Mouse (Mus musculus) midbrain, postnatal 0 days (tissue): ENCODE measurements around the gene Syne2. TPM values are rescaled to one million over a fixed set of nuclear protein-coding genes. Genes with fewer than 3 reads are reported as not detected.

Experiments
- ATAC-seq: fragments of 200-750 bp; cut with Nextera tagmentation; 2 replicates; pipeline ENCODE4 v1.8.0; 2017; ENCODE audit warnings: moderate number of reproducible peaks, mild to moderate bottlenecking, moderate TSS enrichment, moderate library complexity; ENCODE audit not compliant: low FRiP score
- DNase-seq: peaks from one replicate; pipeline ENCODE4 v3.0.0-alpha.2; 2015; ENCODE audit warnings: low spot score
- H3K27ac ChIP-seq: fragments of 300-500 bp; sonication (generic); 2 replicates; pipeline ENCODE4 v1.5.1; 2014; ENCODE audit warnings: low read depth, mild to moderate bottlenecking, low read length, mixed read lengths
- H3K27me3 ChIP-seq: fragments of 300-500 bp; sonication (generic); 2 replicates; pipeline ENCODE4 v1.6.1; 2014; ENCODE audit warnings: low read length, control low read depth, mixed read lengths; ENCODE audit not compliant: insufficient read depth
- H3K36me3 ChIP-seq: fragments of 300-500 bp; sonication (generic); 2 replicates; pipeline ENCODE4 v1.6.1; 2014; ENCODE audit warnings: low read length, control low read depth, mixed read lengths; ENCODE audit not compliant: insufficient read depth
- H3K4me1 ChIP-seq: fragments of 300-500 bp; sonication (generic); 2 replicates; pipeline ENCODE4 v1.6.1; 2014; ENCODE audit warnings: mild to moderate bottlenecking, control low read depth, antibody characterized with exemption, low read length, mixed read lengths; ENCODE audit not compliant: insufficient read depth
- H3K4me2 ChIP-seq: fragments of 300-500 bp; sonication (generic); 2 replicates; pipeline ENCODE4 v1.6.1; 2014; ENCODE audit warnings: low read depth, mild to moderate bottlenecking, low read length, mixed read lengths; ENCODE audit not compliant: poor library complexity, severe bottlenecking
- H3K4me3 ChIP-seq: fragments of 300-500 bp; sonication (generic); 2 replicates; pipeline ENCODE4 v1.5.1; 2014; ENCODE audit warnings: low read depth, mild to moderate bottlenecking, low read length, moderate library complexity
- H3K9ac ChIP-seq: fragments of 300-500 bp; sonication (generic); replicated peaks from 2 replicates; pipeline ENCODE4 v1.6.1; 2014; ENCODE audit warnings: mild to moderate bottlenecking, low read length, moderate library complexity, mixed read lengths; ENCODE audit not compliant: poor library complexity, severe bottlenecking
- H3K9me3 ChIP-seq: fragments of 300-500 bp; sonication (generic); 2 replicates; pipeline ENCODE4 v1.6.1; 2016; ENCODE audit warnings: low read length, control low read depth
- CTCF ChIP-seq: IDR thresholded peaks from 2 replicates; pipeline ENCODE4 v1.5.1; 2016; ENCODE audit warnings: antibody characterized with exemption, mild to moderate bottlenecking
- WGBS: fragments of 180-500 bp; shearing (Covaris S2); extraction: QIAGEN DNeasy Blood & Tissue Kit; methylation state at CpG from one replicate; pipeline ENCODE4 v1.1.7; 2014; 5-methylcytosine and 5-hydroxymethylcytosine counted together
- polyA plus RNA-seq: library from polyadenylated mRNA; unstranded; fragments of >200 nt; fragmentation: Nextera tagmentation; extraction: Ambion mirVana; gene quantifications from 2 replicates; pipeline ENCODE4 v1.2.1, GENCODE M21; 2015
- total RNA-seq: library from RNA; depleted of rRNA; stranded (reverse); fragments of >200 nt; gene quantifications from 2 replicates; pipeline ENCODE4 v1.2.3, GENCODE M21; 2014

Gene Syne2
- total and polyA plus RNA-seq, 2 experiments from 2014 or later, result 20.3 to 49.3 TPM

DNA sequence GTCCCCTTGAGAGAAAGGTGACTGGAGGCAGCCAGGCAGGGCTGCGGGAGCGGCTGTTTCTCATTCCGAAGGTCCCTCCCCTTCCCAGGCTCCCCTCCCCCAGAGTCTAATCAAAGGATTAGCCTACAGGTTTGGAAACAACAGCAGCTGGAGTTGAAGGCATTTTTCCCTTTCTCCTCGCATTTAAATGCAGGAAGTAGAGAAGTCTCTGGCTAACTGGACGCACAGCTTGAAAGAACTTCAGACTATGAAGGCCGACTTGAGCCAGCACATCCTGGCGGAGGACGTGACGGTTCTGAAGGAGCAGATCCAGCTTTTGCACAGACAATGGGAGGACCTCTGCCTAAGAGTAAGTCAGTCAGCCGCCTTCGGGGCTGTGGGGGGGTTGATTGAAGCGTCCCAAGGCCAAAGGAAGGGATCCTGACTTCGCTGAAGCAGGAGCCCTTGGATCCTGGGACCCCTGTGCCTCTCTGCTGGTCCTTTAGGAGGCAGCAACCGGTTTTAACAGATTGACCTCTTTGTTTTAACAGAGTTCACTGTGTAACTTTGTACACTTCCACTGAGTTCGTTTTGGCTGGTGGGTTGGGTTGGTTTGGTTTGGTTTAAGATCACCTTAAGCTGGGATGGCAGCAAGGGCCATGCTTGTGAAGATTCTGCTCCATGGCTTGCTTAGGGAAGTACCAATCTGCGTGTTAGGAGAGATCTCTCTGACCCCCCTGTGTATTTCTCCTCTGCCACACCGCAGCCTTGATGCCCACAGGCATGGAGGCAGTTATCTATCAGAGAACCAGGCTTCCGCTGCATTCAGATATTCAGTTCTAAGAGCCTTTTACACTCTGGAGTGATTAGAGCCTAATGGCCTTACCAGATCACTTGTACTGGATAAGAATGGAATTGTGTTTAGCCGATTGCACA lies 254.3 kb downstream of the Syne2 start:
- H3K27ac ChIP-seq, result no peak overlapping the region
- ATAC-seq (no peak), DNase-seq (no peak)
- H3K36me3 ChIP-seq, result no peaks in the 10 kb centered on the region
- H3K4me3 ChIP-seq, result no peak overlapping the region
- 0 out of 2 replicates have a peak, but pooled peaks cover 3% of the 10 kb centered on the region for H3K4me1 ChIP-seq
- no peak for TF ChIP-seq CTCF
- no peak overlapping the region for H3K9ac ChIP-seq
- 0 out of 2 replicates have a peak overlapping the region, but pooled peaks have one; percentile 6 for H3K4me2 ChIP-seq
- 22% methylated on average over 19 of the region's 19 CpGs for WGBS
- H3K27me3 ChIP-seq, result no peaks in the 10 kb centered on the region
- no peaks in the 10 kb centered on the region for H3K9me3 ChIP-seq

DNA sequence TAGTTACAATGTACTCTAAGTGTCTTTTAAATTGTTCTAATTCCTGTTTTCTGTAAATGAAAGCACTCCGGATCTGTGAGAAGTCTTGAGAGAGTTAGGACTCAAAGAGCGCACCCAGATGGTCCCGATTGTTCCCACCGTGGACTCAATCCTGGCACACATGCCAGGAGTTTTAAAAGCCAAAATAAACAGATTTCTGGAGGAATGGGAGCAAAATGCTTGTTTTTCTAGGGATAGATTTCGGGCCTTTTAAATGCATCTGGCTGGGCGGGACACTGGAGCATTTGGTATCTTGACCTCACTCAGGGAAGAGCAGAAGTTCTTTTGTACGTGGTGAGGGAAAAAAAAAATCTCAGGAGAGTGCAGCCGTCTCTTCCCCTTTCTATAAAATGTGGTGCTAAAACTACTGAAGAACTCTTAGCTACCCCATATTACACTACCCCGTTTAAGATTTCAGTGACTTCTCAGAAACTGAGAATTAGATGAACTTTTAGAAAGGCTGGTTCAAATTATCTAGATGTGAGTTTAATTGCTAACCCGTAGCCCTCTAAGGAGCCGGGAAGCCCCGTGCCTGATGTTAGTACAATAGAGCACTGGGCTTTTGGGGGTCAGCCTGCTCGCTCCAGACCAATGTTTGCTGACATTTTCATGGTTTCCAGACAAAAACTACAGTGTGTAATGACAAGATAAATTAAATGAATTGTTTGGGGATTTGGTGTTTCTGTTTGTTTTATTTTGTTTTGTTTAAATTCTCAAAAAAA lies 255.3 kb downstream of the Syne2 start:
- H3K9ac ChIP-seq, result no peak overlapping the region
- TF ChIP-seq CTCF, result no peak
- 0 out of 2 replicates have a peak, but pooled peaks cover 3% of the 10 kb centered on the region for H3K4me1 ChIP-seq
- ATAC-seq (no peak), DNase-seq (no peak)
- H3K4me3 ChIP-seq, result no peak overlapping the region
- no peaks in the 10 kb centered on the region for H3K9me3 ChIP-seq
- H3K4me2 ChIP-seq, result no peak overlapping the region
- WGBS, result 23% methylated on average over 13 of the region's 13 CpGs
- no peak overlapping the region for H3K27ac ChIP-seq
- no peaks in the 10 kb centered on the region for H3K36me3 ChIP-seq
- H3K27me3 ChIP-seq, result no peaks in the 10 kb centered on the region

DNA sequence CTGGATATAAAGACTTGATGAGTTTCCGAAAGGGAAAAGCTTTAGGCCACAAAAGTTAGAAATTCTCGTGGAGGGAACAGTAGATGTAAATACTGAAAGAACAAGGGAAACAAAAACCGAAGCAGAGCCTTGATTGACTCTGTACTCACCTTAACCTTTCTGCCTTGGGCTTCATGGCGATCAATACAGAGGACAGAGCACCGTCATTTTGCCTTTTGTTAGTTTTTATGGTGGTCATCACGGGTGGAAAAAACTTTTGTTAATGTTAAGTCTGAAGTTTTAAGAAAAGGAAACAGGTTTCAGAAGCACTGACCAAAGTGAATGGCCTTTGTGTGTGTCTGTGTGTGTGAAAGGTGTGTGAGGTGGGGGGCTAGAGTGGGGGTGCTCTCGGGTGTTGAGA lies 256.0 kb downstream of the Syne2 start:
- Histone ChIP-seq H3K9me3 (no peaks in the 10 kb centered on the region), H3K36me3 (no peaks in the 10 kb centered on the region), H3K4me1 (0 out of 2 replicates have a peak, but pooled peaks cover 3% of the 10 kb centered on the region), H3K4me3 (no peak overlapping the region), H3K27ac (no peak overlapping the region), H3K4me2 (no peak overlapping the region), H3K9ac (no peak overlapping the region), H3K27me3 (no peaks in the 10 kb centered on the region)
- DNase-seq (no peak), ATAC-seq (no peak)
- 44% methylated on average over 7 of the region's 7 CpGs for WGBS
- TF ChIP-seq CTCF, result no peak

DNA sequence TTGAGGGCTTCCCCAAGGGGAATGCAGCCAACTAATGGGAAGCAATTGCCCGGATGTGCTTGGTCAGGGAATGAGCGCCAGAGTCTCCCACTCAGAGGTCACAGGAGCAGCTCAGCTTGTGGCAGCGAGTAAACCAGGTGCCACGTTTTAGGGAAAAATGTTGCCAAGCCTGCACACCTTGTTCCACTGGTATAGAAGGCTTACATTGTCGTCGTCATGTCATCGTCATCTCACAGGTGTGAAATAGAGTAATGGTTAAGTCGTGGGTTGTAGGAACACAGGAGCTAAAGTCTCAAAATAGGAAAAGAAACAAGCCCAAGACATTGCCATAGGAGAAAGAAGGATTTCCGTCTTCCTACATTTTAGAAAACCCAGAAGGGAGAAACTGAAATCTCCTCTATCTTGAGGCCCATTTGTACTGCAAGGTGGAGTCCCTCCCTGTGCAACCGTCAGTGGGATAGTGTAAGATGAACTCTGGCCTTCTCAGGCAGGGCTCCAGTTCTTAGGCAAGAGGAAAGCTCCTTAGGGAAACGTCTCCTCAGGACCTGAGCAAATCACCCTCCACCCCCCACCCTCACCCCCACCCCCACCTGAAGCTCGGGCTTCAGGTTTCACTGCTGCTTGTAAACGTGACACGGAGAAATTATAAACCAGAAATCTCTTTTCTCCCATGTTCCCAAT lies 263.1 kb downstream of the Syne2 start:
- ATAC-seq, result peak; percentile 39; the same call in 1 of the 2 replicates
- 42% methylated on average over 14 of the region's 14 CpGs for WGBS

DNA sequence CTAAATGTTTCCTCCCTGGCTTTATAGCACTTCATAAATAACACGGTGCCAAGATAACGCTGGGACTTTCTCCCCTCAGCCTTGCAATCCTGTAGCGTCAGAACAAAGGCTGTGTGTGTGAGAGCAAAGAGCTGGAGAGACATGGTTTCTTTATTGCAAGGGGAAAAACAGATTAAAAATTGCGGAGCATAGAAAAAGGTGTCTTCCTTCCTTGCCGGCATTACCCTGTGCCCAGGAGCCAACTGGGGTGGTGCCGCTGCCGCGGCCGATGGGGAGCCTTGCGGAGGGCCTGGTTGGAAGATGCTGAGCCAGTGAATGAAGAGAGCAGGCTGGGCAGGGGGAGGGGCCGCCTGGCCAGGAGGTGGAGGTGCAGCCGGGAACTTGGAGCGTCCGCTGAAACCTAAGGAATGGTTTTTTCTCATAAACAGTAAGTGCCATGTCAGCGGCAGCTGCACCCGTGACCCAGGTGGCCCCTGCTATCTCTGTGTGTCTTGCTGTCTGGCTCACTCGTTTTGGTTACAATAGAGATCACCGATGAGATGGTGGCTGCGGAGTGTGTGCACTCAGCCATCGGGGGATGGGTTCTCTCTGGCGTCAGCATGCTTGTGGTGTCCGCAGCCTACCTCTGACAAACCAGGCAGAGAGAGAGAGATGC lies 263.8 kb downstream of the Syne2 start:
- DNase-seq (peak; percentile 83), ATAC-seq (peak; percentile 93)
- peaks cover 10% of the 10 kb centered on the region; the same call in 1 of the 2 replicates for H3K4me1 ChIP-seq
- peak overlapping the region; percentile 59 for H3K4me2 ChIP-seq
- 3% methylated on average over 22 of the region's 22 CpGs for WGBS
- H3K36me3 ChIP-seq, result no peaks in the 10 kb centered on the region
- H3K9me3 ChIP-seq, result no peaks in the 10 kb centered on the region
- peak overlapping the region; percentile 95 for H3K27ac ChIP-seq
- H3K4me3 ChIP-seq, result peak overlapping the region; percentile 48
- H3K27me3 ChIP-seq, result no peaks in the 10 kb centered on the region
- no peak for TF ChIP-seq CTCF
- H3K9ac ChIP-seq, result peak overlapping the region; percentile 69

More for the DNA sequence above, 263.1 kb downstream of the Syne2 start:
- H3K9me3 ChIP-seq, result no peaks in the 10 kb centered on the region
- no peaks in the 10 kb centered on the region for H3K36me3 ChIP-seq
- peak overlapping the region; percentile 48 for H3K4me3 ChIP-seq
- H3K27me3 ChIP-seq, result no peaks in the 10 kb centered on the region
- no peak for TF ChIP-seq CTCF
- peak overlapping the region; percentile 95 for H3K27ac ChIP-seq
- H3K9ac ChIP-seq, result peak overlapping the region; percentile 69
- peaks cover 10% of the 10 kb centered on the region; the same call in 1 of the 2 replicates for H3K4me1 ChIP-seq
- H3K4me2 ChIP-seq, result peak overlapping the region; percentile 59
- DNase-seq, result peak; percentile 18
